Mouse (Mus musculus) ES-Bruce4 (cell line): ENCODE measurements around the gene Cd40.

Source experiments
- CTCF ChIP-seq: IDR thresholded peaks from one replicate; pipeline ENCODE4 v1.8.1; 2011; ENCODE audit warnings: low read depth, low read length
- EP300 ChIP-seq: IDR thresholded peaks from 2 replicates; pipeline ENCODE4 v1.6.1; 2011; ENCODE audit warnings: low read depth, low read length; ENCODE audit not compliant: insufficient read depth
- POLR2A ChIP-seq: IDR thresholded peaks from one replicate; pipeline ENCODE4 v1.8.1; 2011; ENCODE audit warnings: low read length; ENCODE audit not compliant: insufficient read depth

- TF ChIP-seq POLR2A = no peak
- TF ChIP-seq EP300 = no peak
- TF ChIP-seq CTCF = no peak
These were observed 45.1 kb upstream of the Cd40 start for GRCm38 (mm10) chr2:165010351-165010750.
